Mouse (Mus musculus) liver, adult (tissue): ENCODE results near the gene Trpm6.

Experiments
- GATA4 ChIP-seq: IDR thresholded peaks from 2 replicates; pipeline ENCODE4 v1.6.1; 2014; ENCODE audit warnings: mild to moderate bottlenecking, low read length; ENCODE audit not compliant: insufficient replicate concordance

Trpm6 gene

DNA sequence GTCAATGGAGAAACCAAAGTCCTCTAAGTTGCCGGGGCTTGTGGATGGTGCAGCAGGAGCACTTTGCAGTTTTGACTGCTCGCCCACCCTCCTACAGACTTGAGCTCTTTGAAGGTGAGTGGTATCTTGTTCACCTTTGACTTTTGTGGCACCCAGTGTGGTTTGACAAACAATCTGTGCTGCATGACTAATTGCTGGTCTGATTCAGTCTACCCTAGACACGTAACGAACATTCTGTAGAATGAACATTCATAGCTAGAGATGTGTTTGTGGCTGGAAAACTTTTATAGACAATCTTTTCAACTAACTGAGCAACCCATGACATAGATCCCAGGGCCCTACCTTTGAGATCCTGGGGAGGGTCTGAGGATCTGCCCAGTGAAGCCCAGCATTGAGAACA, 2.4 kb upstream of the Trpm6 start:
- TF ChIP-seq GATA4, result no peak

DNA sequence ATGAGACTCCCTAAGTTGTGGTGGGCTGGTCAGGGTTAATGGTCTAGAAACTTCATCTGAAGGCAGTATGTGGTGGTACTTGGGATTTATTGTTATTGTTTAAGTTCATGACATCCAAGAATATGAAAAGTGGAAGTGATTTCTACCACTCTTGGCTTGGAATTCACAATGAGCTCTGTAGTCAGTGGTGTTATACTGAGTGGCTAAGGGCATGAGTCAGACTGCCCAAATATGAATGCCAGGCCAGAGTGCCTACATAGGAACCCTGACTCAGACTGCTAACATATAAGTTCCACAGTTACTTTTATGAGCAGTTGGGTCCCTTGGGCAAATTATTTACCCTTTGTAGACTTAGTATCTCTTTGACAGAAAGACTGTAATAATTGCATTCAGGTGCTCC, 7.4 kb downstream of the Trpm6 start:
- TF ChIP-seq GATA4, result no peak

DNA sequence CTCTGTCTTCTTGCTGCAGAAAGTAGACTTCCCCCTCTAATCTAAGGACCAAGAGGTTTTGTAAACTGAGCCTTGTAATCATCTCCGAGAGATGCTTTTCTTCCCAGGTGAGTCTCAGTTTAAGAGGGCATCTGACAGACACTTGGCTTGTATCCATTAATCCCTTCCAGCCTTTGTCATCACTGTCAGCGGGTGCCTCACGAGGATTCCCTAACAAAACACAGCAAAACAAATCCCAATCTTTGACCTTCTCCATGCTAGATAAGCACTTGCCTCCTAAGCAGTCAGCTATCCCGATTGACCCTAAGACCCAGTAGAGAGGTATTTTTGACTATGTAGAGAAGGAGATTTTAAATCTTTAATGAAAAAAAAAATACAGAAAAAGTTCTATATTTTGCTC, 7.9 kb downstream of the Trpm6 start:
- TF ChIP-seq GATA4, result no peak

DNA sequence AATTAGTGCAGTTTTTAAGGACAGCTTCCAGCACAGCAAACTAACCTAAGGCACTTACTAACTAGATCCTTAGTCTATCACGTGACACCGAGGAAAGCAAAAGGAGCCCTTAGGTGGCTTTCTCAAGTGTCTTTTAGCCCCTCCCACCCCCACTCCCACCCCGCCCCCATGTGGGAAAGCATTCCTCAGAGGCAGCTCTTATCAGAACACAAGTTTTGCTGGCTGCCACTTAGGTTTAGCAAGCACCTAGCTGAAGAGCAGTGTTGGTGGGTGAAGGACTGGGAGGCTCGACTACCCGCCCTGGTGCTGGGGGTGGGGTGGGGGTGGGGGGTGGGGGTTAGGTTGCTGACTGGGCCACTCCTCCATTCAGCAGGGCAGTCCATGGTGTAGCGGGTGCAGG, 8.5 kb downstream of the Trpm6 start:
- TF ChIP-seq GATA4, result no peak

DNA sequence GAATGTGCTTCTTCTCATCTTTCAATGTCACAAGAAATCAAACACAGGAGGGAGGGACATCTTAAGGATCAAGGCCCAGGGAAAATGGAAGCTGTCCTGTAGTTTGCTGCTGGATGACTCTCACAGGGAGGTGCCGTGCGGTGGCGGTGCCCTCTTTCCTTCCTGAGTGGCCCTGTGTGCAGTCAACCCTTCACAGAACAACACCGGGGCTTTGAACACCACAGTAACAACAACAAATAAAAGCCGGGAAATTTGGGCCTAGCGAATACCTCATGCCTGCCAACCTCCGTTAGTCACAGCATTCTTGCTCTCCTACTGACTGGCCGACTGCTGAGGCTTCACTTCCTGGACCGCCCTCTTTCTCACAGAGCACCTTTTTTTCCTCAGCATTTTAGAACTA, 9.1 kb downstream of the Trpm6 start:
- TF ChIP-seq GATA4, result no peak

DNA sequence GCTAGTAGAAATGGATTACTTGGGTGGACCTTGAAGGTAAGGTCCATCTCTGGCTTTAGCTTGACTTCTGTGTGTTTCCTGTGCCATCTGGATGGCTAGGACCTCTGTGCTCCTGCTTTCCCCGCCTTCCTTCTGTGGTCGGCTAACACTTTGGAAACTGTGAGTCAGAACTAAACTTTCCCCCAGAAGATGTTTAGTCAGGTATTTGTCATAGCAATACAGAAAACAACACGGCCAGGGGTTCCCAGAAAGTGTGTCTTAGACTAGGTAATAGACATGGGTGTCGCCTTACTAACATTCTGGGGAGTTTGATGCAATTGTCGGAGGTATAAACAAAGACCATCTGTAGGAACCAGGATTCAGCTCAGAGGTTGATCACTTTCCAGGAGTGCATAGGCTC, 16.6 kb downstream of the Trpm6 start:
- no peak for TF ChIP-seq GATA4

DNA sequence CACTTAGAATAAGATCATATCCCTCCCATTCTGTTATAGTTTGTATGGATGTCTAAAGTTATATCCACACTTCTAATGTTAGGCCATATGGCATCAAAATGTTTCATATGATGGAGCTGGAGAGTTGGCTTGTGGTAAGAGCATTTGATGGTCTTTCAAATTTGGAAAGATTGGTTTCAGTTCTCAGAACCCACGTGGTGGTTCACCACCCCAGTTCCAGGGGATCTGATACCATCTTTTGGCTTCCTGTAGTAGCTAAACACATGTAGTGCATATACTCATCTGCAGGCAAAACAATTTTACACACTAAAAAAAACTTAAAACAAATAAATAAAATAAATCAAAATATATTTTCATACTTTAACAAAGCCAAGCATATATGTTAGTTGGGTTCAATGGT, 21.3 kb downstream of the Trpm6 start:
- TF ChIP-seq GATA4, result no peak

DNA sequence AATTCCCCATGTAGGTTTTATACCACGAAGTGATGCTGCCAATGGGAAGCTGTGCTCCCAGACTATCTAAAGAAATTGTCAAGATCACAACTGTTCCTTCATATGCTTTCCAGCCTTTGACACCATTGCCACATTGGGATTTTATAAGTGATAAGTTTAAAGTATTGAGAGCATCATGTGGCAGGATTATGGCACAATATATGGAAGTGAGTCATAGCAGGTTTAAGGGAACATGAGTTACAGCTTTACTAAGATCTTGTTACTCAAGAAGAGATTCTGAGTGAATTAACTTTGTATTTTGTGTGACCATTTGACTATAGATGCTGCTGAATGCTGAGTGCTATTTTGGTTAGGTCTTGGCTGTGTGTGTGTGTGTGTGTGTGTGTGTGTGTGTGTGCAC, 21.8 kb downstream of the Trpm6 start:
- no peak for TF ChIP-seq GATA4

DNA sequence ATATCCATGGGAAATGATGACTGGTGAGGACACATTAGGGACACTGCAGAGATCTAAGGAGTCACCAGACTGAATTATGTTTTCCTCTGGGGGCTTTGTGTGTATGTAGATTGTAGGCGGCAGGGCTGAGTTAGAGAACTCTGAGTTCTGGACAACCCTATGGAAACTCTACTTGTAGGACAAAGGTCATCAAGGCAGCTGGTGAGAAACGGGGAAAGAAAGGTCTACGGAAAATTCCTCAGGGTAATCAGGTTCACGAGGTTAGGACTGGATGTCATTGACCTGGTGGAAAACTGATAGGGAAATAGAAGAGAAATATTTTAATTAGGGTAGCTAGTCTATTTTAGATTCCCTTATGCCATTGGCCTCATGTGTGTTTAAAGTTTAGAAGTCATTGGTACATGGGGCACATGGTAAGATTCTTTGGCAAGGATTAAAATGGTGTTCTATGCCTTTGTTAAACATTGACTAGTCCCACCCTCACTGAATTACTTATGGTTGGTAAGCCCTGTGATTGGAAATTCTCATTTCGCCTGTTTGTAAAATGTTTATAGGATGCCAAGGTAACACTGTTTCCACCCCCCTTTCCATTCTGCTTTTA, 23.2 kb downstream of the Trpm6 start:
- TF ChIP-seq GATA4, result no peak

DNA sequence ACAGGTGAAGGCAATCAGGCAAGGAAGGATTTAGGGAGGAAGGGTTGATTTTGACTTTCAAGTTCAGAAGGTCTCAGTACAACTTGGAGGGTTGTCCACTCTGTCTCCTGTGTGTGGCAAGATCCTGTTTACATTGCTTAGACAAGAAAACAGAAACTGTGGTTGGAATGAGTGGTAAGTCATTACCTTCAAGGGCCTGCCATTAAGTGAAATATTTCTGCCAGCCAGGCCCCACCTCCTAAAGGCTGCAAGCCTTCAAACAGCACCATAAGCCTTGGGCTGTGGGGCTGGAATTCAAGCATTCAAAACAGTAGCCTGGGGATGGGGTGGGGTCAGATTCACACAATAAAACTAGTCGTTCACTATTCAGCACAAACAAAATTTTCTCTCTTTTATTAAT, 24.3 kb downstream of the Trpm6 start:
- no peak for TF ChIP-seq GATA4

DNA sequence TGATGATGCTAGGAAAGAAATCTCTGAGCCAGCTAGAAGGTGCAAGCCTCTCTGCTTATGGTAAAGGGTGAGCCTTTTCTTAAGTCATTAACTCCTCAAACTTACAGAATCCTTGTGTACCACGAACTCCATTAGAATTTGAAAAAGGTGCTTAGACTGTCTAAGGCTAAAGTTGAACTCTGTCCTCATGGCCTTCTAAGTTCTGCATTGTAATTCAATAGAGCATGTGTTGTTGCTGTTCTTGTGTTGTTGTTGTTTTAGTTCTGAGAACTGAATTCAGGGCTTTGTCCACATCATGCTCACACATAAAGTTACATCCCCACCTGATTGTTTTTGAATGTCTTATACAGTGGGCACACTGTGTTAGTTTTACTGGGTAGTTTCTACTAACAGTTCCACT, 49.9 kb downstream of the Trpm6 start:
- TF ChIP-seq GATA4, result no peak

DNA sequence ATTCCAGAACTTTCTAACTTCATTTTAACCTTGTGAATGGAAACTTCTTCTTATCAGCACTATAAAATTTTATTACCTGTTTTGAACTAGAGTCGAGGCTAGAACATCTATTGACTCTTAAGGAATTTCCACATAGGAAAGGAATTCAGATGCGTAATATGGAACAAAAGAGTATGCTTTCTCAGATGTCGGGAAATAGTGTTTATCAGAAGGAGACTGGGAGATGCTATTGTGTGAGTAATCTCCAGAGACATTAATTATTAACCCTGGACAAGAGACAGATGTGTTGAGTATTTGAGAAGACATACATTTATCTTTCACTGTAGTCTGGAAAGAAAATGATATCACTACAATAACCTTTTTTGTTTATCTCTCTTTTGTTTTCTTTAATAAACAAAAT, 61.5 kb downstream of the Trpm6 start:
- no peak for TF ChIP-seq GATA4

DNA sequence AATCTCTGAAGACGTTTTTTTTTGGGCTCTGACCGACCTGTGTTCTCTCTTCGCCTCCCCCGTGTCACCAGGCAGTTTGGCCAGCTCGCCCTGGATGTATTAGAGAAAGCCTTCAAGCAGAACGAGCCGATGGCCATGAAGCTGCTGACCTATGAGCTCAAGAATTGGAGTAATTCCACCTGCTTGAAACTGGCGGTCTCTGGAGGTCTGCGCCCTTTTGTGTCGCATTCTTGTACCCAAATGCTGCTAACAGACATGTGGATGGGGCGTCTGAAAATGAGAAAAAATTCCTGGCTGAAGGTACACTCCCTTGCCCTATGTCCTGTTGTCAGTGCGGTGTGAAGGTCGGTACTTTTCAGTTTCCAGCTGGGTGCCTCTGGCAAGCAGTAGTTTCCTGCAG, 65.4 kb downstream of the Trpm6 start:
- TF ChIP-seq GATA4, result no peak

DNA sequence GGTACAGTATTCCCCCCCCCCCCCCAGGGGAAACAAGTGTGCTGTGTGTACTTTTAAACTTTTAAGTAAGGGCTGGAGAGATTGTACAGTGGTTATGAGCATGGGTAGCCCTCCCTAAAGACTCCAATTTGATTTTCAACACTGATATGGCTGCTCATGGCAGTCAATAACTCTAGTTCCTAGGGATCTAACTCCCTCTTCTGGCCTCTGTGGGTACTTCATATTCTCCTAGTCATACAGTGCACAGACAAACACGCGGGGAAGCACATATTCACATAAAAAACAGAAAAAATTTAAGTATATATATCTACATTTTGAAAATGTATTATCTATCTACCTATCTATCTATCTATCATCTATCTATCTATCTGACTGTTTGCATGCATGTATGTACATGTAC, 67.6 kb downstream of the Trpm6 start:
- no peak for TF ChIP-seq GATA4

DNA sequence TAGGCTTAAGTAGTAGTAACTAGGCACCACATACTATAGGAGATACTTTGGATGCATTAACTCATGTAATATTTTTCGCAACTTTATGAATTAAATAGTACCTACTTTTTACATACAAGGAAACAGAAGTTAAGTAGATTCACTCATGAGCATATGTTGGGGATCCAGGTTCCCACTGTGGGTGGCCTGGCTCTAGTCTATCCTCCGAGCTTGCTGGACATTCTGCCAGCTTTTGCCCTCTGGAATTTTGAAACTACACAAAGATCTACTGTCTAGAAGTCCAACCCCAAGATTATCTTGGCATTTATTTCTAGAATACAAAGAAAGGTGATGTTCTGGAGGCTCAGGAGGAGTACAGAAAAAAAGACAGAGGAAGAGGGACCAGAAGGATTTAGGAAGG, 78.8 kb downstream of the Trpm6 start:
- no peak for TF ChIP-seq GATA4

DNA sequence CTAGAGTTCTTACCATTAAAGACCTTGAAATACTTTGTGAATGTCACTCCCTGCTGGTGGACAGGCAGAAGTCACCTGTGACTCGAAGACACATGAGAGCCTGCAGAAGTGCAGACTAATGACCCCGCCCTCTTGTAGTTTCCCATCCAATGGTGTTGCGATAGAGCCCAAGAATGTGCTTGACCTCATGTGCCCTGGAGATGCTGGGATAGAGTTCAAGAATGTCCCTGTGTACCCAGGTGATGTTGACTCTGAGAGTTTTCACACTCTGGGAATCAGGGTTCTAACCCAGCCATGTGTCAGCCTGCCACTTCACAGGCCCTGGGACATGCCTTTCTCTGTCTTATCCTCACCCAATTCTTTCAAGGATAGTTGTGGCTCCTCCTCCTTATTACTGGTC, 81.4 kb downstream of the Trpm6 start:
- TF ChIP-seq GATA4, result no peak

DNA sequence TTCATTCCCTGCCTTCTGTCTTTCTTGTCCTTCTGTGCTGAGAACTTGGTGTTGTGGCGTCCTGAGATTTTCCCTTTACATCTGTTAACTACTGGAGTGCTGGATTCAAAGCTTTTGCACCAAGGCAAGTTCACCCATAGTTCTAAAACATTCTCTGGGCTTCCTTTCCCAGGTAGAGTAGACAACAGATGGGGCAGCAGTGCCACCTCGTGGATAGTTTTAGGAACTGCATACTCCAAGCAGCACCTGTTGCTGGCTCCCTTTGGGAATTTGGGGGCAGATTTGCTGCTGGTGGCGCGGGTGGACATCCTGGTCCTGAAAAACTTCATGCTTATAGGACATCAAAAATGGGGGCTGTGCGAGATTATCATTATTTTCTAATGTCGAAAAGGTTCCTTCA, 85.2 kb downstream of the Trpm6 start:
- no peak for TF ChIP-seq GATA4

DNA sequence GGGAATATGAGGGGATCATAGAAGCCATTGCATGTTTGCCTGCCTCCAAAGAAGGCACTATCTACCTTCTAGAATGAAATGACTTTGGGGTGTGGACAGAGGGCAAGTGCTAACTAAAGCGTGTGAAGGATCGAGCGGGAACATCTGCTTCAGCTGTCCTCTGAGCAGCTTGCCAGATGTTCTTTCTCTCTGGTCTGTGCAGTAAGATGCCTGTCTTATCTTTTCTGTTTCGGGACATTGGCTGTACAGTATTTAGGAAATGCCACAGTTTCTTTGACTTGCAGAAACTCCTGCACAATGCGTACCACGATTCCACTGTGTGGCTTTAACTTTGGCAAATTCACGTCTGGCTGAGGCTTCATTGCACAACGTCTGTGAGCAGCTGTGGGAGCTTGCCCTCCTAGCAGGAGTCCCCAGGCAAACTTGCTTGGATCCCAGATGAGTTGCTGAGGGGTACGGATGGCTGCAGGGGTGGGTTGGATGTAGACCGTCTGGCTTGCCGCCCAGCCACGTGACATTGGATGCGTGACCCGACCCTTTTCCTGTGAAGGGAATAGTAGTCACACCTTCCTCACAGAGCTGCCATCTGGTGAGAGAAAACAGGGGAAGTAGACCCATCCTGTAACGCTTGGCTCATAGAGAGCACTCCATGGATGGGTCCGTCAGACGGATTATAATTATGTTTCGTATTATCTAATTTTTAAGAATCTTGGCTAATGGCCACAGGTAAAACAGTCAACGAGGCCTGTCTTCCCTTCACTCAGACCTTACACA, 92.2 kb downstream of the Trpm6 start:
- no peak for TF ChIP-seq GATA4

DNA sequence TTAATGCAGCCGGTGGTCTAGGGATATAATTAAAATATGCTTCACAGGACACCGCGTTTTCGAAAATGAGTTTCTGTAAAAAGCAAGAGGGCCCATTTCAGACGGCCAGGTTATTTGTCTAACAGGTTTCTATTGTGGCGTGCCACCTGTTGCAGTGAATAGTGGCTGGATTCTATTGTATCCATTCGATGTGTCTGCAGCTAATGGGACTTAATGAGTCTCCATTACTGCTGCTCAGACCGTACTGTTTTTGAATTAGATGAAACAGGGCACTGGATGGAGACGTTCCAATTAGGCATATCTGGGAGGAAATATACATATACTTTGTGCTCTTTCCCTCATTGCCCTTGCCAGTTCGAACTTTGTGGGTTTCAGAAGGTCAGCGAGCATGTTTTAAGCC, 92.8 kb downstream of the Trpm6 start:
- TF ChIP-seq GATA4, result no peak
